21 mouse cellular contexts compared by ENCODE assay signal in the genomic region with DNA sequence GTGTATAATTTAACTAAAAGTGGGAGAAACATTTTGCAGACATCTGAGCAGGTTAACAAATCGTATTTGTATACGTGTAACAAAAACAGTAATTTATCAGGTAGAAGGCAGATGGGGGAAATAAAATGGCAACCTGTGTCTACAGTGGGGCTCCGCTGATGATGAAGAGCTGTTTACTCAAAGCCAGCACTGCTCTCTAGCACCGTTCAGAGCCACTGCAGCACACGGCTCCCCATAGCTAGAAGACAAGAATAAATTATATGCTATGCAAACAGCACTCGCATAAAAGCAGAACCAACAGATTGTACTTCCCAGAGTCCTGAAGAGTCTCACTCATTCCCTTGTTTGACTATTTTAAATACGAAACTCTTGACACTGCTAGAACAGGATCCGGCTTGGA.
DNase-seq lines count a peak whose midpoint lies in the region; ATAC-seq and TF ChIP-seq lines count a peak whose summit lies in the region.
"Had no signal": no experiment of that assay in that cellular context is flagged by ENCODE, and none has a peak within 500 bp of the region (broad histone marks: within the 10 kb centered on the region; RNA-seq: fewer than 3 reads in every experiment).

No protein-coding gene starts in this region.

- H3K4me3 ChIP-seq in forebrain, postnatal 0 days (ENCODE audit: low read depth, low read length), result no peak overlapping the region
- H3K4me3 ChIP-seq in forebrain, embryonic 13.5 days, result no peak overlapping the region
- no peak overlapping the region for H3K4me3 ChIP-seq in intestine, embryonic 15.5 days (replicated peaks)
- no peak overlapping the region for H3K4me3 ChIP-seq in intestine, postnatal 0 days (ENCODE audit: low read depth, low read length)

- 73% methylated on average over 8 of the region's 8 CpGs for WGBS in forebrain, postnatal 0 days
- WGBS in forebrain, embryonic 13.5 days, result 86% methylated on average over 8 of the region's 8 CpGs
- WGBS in intestine, embryonic 15.5 days, result 30% methylated on average over 8 of the region's 8 CpGs
- 52% methylated on average over 8 of the region's 8 CpGs for WGBS in intestine, postnatal 0 days

- H3K27ac ChIP-seq in forebrain, postnatal 0 days (ENCODE audit: low read depth, low read length), result no peak overlapping the region
- H3K27ac ChIP-seq in forebrain, embryonic 13.5 days, result no peak overlapping the region
- H3K27ac ChIP-seq in intestine, embryonic 15.5 days, result no peak overlapping the region
- H3K27ac ChIP-seq in intestine, postnatal 0 days (ENCODE audit: low read depth, low read length), result no peak overlapping the region

- no peaks in the 10 kb centered on the region for H3K27me3 ChIP-seq in forebrain, postnatal 0 days (ENCODE audit: insufficient read depth, low read length)
- no peaks in the 10 kb centered on the region for H3K27me3 ChIP-seq in forebrain, embryonic 13.5 days
- H3K27me3 ChIP-seq in intestine, embryonic 15.5 days (replicated peaks), result no peaks in the 10 kb centered on the region
- no peaks in the 10 kb centered on the region for H3K27me3 ChIP-seq in intestine, postnatal 0 days (replicated peaks; ENCODE audit: control insufficient read depth, insufficient read depth, low read length)
- H3K27me3 ChIP-seq: CH12.LX had no signal

- no peak overlapping the region for H3K4me2 ChIP-seq in forebrain, postnatal 0 days (ENCODE audit: low read depth)
- no peak overlapping the region for H3K4me2 ChIP-seq in forebrain, embryonic 13.5 days
- no peak overlapping the region for H3K4me2 ChIP-seq in intestine, embryonic 15.5 days (replicated peaks)
- no peak overlapping the region for H3K4me2 ChIP-seq in intestine, postnatal 0 days (replicated peaks; ENCODE audit: low read depth)

- DNase-seq in forebrain, postnatal 0 days, result peak; percentile 7
- peak; percentile 53 for DNase-seq in heart, adult 11 months
- DNase-seq in heart, postnatal 4 days, result no peak
- DNase-seq: adrenal gland, adult 2 months; adrenal gland, adult 8-10 months; adrenal gland, postnatal 10 days; adrenal gland, postnatal 14 days; adrenal gland, postnatal 25 days; adrenal gland, postnatal 36 days; B cell, adult 2 months; cerebellum, adult 11 months; cerebellum, adult 11-12 months; cerebellum, adult 18-20 months had no signal

- ATAC-seq in forebrain, postnatal 0 days, result peak; percentile 43; the same call in 1 of the 2 replicates
- no peak for ATAC-seq in forebrain, embryonic 13.5 days
- peak; percentile 61; the same call in 1 of the 2 replicates for ATAC-seq in intestine, embryonic 15.5 days
- no peak for ATAC-seq in intestine, postnatal 0 days
- ATAC-seq: activated CD4-positive, CD25-positive, alpha-beta regulatory T cell, adult 4 months; CD4-positive, CD25-positive, alpha-beta regulatory T cell, adult 4 months; Patski had no signal

- no peaks in the 10 kb centered on the region for H3K9me3 ChIP-seq in forebrain, postnatal 0 days (ENCODE audit: low read length)
- no peaks in the 10 kb centered on the region for H3K9me3 ChIP-seq in forebrain, embryonic 13.5 days (replicated peaks)
- no peaks in the 10 kb centered on the region for H3K9me3 ChIP-seq in intestine, embryonic 15.5 days
- no peaks in the 10 kb centered on the region for H3K9me3 ChIP-seq in intestine, postnatal 0 days (ENCODE audit: control insufficient read depth)
- H3K9me3 ChIP-seq: G1E had no signal

- no peaks in the 10 kb centered on the region for H3K4me1 ChIP-seq in forebrain, postnatal 0 days (ENCODE audit: insufficient read depth)
- no peaks in the 10 kb centered on the region for H3K4me1 ChIP-seq in forebrain, embryonic 13.5 days
- H3K4me1 ChIP-seq in intestine, embryonic 15.5 days (replicated peaks), result no peaks in the 10 kb centered on the region
- no peaks in the 10 kb centered on the region for H3K4me1 ChIP-seq in intestine, postnatal 0 days (replicated peaks; ENCODE audit: control insufficient read depth, insufficient read depth, low read length)

- TF ChIP-seq CTCF in forebrain, postnatal 0 days (IDR thresholded peaks at IDR 0.05; ENCODE audit: low read depth), result no peak
- TF ChIP-seq CTCF in intestine, postnatal 0 days (IDR thresholded peaks at IDR 0.05; ENCODE audit: low read depth), result no peak

- no peak overlapping the region for H3K9ac ChIP-seq in forebrain, postnatal 0 days
- H3K9ac ChIP-seq in forebrain, embryonic 13.5 days, result no peak overlapping the region
- no peak overlapping the region for H3K9ac ChIP-seq in intestine, embryonic 15.5 days
- H3K9ac ChIP-seq in intestine, postnatal 0 days (ENCODE audit: low read depth, low read length), result no peak overlapping the region

- H3K36me3 ChIP-seq in forebrain, postnatal 0 days (ENCODE audit: insufficient read depth), result no peaks in the 10 kb centered on the region
- no peaks in the 10 kb centered on the region for H3K36me3 ChIP-seq in forebrain, embryonic 13.5 days (ENCODE audit: poor library complexity, severe bottlenecking)
- no peaks in the 10 kb centered on the region for H3K36me3 ChIP-seq in intestine, embryonic 15.5 days
- H3K36me3 ChIP-seq in intestine, postnatal 0 days (ENCODE audit: control insufficient read depth, insufficient read depth), result no peaks in the 10 kb centered on the region
- H3K36me3 ChIP-seq: G1E had no signal

Comparison
In these comparisons a context has a peak if more than half of its experiments do, and no peak if none do; other contexts are left out.
1. ATAC-seq: peak in forebrain, postnatal 0 days (single experiment) and intestine, embryonic 15.5 days (single experiment); none in forebrain, embryonic 13.5 days (single experiment) and intestine, postnatal 0 days (single experiment).